Mouse (Mus musculus) urinary bladder, postnatal 10 days (tissue): ENCODE data around the gene Ccdc17.

ENCODE experiments used
- DNase-seq: peaks from one replicate; pipeline ENCODE4 v3.0.0; 2022; ENCODE audit warnings: low spot score

The Ccdc17 gene

GRCm38 (mm10) chr4:116596379-116596778, at the start of gene Ccdc17:
Gene Ccdc17, plus strand, starts transcription at chr4:116596654.
- DNase-seq: no peak

GRCm38 (mm10) chr4:116550432-116550831, 46.0 kb upstream of the Ccdc17 start:
- no peak for DNase-seq

- no peak for DNase-seq
Observed at GRCm38 (mm10) chr4:116553035-116553434, 43.4 kb upstream of the Ccdc17 start.

GRCm38 (mm10) chr4:116555413-116556300, 40.8 kb upstream of the Ccdc17 start, which contains the start of gene Tmem69:
Gene Tmem69, minus strand, starts transcription at chr4:116555936.
- no peak for DNase-seq

GRCm38 (mm10) chr4:116556561-116557305, 39.7 kb upstream of the Ccdc17 start:
- DNase-seq: peak; percentile 73

GRCm38 (mm10) chr4:116557306-116558121, 38.9 kb upstream of the Ccdc17 start, which contains the start of gene Gpbp1l1:
Gene Gpbp1l1, plus strand, starts transcription at chr4:116557658.
- DNase-seq: peak; percentile 92

GRCm38 (mm10) chr4:116558151-116558882, 38.1 kb upstream of the Ccdc17 start:
- no peak for DNase-seq

GRCm38 (mm10) chr4:116595793-116596192, 661 bp upstream of the Ccdc17 start:
- DNase-seq: no peak

GRCm38 (mm10) chr4:116596978-116597881, 776 bp downstream of the Ccdc17 start:
- peak; percentile 61 for DNase-seq

- DNase-seq: no peak
Observed at GRCm38 (mm10) chr4:116612621-116613020, 16.2 kb downstream of the Ccdc17 start.

GRCm38 (mm10) chr4:116615237-116615636, 18.8 kb downstream of the Ccdc17 start:
- no peak for DNase-seq

- DNase-seq: no peak
Observed at GRCm38 (mm10) chr4:116624831-116625230, 28.4 kb downstream of the Ccdc17 start.

- peak; percentile 24 for DNase-seq
Observed at GRCm38 (mm10) chr4:116626658-116627358, 30.4 kb downstream of the Ccdc17 start.

GRCm38 (mm10) chr4:116627359-116627716, 30.9 kb downstream of the Ccdc17 start:
- DNase-seq: peak; percentile 59

- DNase-seq: no peak
Observed at GRCm38 (mm10) chr4:116627722-116628662, 31.5 kb downstream of the Ccdc17 start, which contains the start of gene Nasp. Gene Nasp, minus strand, starts transcription at chr4:116627941.

GRCm38 (mm10) chr4:116635197-116635596, 38.7 kb downstream of the Ccdc17 start:
- no peak for DNase-seq

- DNase-seq: no peak
Observed at GRCm38 (mm10) chr4:116638821-116639220, 42.4 kb downstream of the Ccdc17 start.

GRCm38 (mm10) chr4:116642071-116642470, 45.6 kb downstream of the Ccdc17 start:
- no peak for DNase-seq
